Mouse (Mus musculus) olfactory bulb, adult 2 months (tissue): Measurements from ENCODE around the gene Atp2a2. TPM values are rescaled to one million over a fixed set of nuclear protein-coding genes. Genes with fewer than 3 reads are reported as not detected.
"Not testable (repeated sequence)": the region's sequence is repeated elsewhere in the genome, so short reads cannot be mapped to it uniquely, and the experiment has no call there.

Experiments used
- H3K27ac ChIP-seq: fragments of 200-500 bp; 2 replicates; pipeline ENCODE4 v1.5.1; 2012; ENCODE audit warnings: low read depth, low read length; ENCODE audit not compliant: insufficient read depth
- H3K4me1 ChIP-seq: fragments of 200-500 bp; 2 replicates; pipeline ENCODE4 v1.6.1; 2012; ENCODE audit warnings: low read length; ENCODE audit not compliant: control insufficient read depth, insufficient read depth
- H3K4me3 ChIP-seq: fragments of 200-500 bp; 2 replicates; pipeline ENCODE4 v1.5.1; 2012; ENCODE audit warnings: mild to moderate bottlenecking, low read depth, low read length, moderate library complexity; ENCODE audit not compliant: insufficient read depth
- CTCF ChIP-seq: fragments of 200-500 bp; IDR thresholded peaks from 2 replicates; pipeline ENCODE4 v1.5.1; 2012; ENCODE audit warnings: low read depth, mild to moderate bottlenecking, low read length, moderate library complexity; ENCODE audit not compliant: insufficient read depth
- POLR2A ChIP-seq: fragments of 200-500 bp; IDR thresholded peaks from 2 replicates; pipeline ENCODE4 v1.6.1; 2012; ENCODE audit warnings: mild to moderate bottlenecking, low read depth, low read length, moderate library complexity; ENCODE audit not compliant: insufficient read depth
- WGBS: fragments of 180-500 bp; shearing (Covaris S2); methylation state at CpG from one replicate; pipeline ENCODE4 v1.1.7; 2018; 5-methylcytosine and 5-hydroxymethylcytosine counted together
- polyA plus RNA-seq: library from polyadenylated mRNA; stranded (reverse); fragments of >200 nt; gene quantifications from 2 replicates; pipeline ENCODE4 v1.2.4, GENCODE M21; 2012; ENCODE audit warnings: low replicate concordance; ENCODE audit not compliant: missing spikeins, insufficient read depth, insufficient read length

Atp2a2 gene
- polyA plus RNA-seq, 1 experiment = 352 TPM

GRCm38 (mm10) chr5:122487825-122488224, 14.2 kb downstream of the Atp2a2 start:
- no peak overlapping the region for H3K27ac ChIP-seq
- 51% methylated on average over 6 of the region's 6 CpGs for WGBS
- no peak overlapping the region for H3K4me3 ChIP-seq
- no peaks in the 10 kb centered on the region for H3K4me1 ChIP-seq
- no peak for TF ChIP-seq CTCF
- no peak for TF ChIP-seq POLR2A

GRCm38 (mm10) chr5:122486243-122486642, 15.8 kb downstream of the Atp2a2 start:
- H3K27ac ChIP-seq, H3K4me1 ChIP-seq, H3K4me3 ChIP-seq: not testable (repeated sequence)
- 79% methylated on average over 5 of the region's 5 CpGs for WGBS

- H3K27ac ChIP-seq = no peak overlapping the region
- WGBS = 80% methylated on average over 6 of the region's 6 CpGs
Observed at GRCm38 (mm10) chr5:122482733-122483391, 19.2 kb downstream of the Atp2a2 start.

GRCm38 (mm10) chr5:122481844-122482243, 20.2 kb downstream of the Atp2a2 start:
- TF ChIP-seq POLR2A (no peak), CTCF (no peak)
- WGBS = 35% methylated on average over 5 of the region's 5 CpGs
- Histone ChIP-seq H3K27ac (no peak overlapping the region), H3K4me3 (no peak overlapping the region), H3K4me1 (no peaks in the 10 kb centered on the region)

More at GRCm38 (mm10) chr5:122482733-122483391, 19.2 kb downstream of the Atp2a2 start:
- TF ChIP-seq CTCF = no peak
- no peak for TF ChIP-seq POLR2A
- Histone ChIP-seq H3K4me1 (no peaks in the 10 kb centered on the region), H3K4me3 (no peak overlapping the region)

- Histone ChIP-seq H3K4me3 (no peak overlapping the region), H3K4me1 (no peaks in the 10 kb centered on the region), H3K27ac (no peak overlapping the region)
- 46% methylated on average over 2 of the region's 2 CpGs for WGBS
- TF ChIP-seq CTCF (no peak), POLR2A (no peak)
Observed at GRCm38 (mm10) chr5:122479131-122479530, 22.9 kb downstream of the Atp2a2 start.

- TF ChIP-seq CTCF (no peak), POLR2A (no peak)
- peaks cover 3% of the 10 kb centered on the region; the same call in 1 of the 2 replicates for H3K4me1 ChIP-seq
- H3K4me3 ChIP-seq = no peak overlapping the region
- no peak overlapping the region for H3K27ac ChIP-seq
- 87% methylated on average over 3 of the region's 3 CpGs for WGBS
Observed at GRCm38 (mm10) chr5:122477492-122477891, 24.5 kb downstream of the Atp2a2 start.

GRCm38 (mm10) chr5:122476078-122476477, 25.9 kb downstream of the Atp2a2 start:
- no peak overlapping the region for H3K4me3 ChIP-seq
- 69% methylated on average over 3 of the region's 3 CpGs for WGBS
- peaks cover 3% of the 10 kb centered on the region; the same call in 1 of the 2 replicates for H3K4me1 ChIP-seq
- no peak overlapping the region for H3K27ac ChIP-seq
- TF ChIP-seq POLR2A = no peak
- no peak for TF ChIP-seq CTCF

- Histone ChIP-seq H3K4me1 (peaks cover 3% of the 10 kb centered on the region; the same call in 1 of the 2 replicates), H3K4me3 (no peak overlapping the region), H3K27ac (no peak overlapping the region)
- TF ChIP-seq POLR2A (no peak), CTCF (no peak)
- WGBS = 75% methylated on average over 4 of the region's 4 CpGs
Observed at GRCm38 (mm10) chr5:122474643-122475363, 27.2 kb downstream of the Atp2a2 start.

- WGBS = 58% methylated on average over 5 of the region's 5 CpGs
- no peak for TF ChIP-seq CTCF
- TF ChIP-seq POLR2A = no peak
Observed at GRCm38 (mm10) chr5:122471658-122472057, 30.4 kb downstream of the Atp2a2 start.

GRCm38 (mm10) chr5:122461431-122461830, 40.6 kb downstream of the Atp2a2 start:
- H3K4me3 ChIP-seq = no peak overlapping the region

More at GRCm38 (mm10) chr5:122471658-122472057, 30.4 kb downstream of the Atp2a2 start:
- Histone ChIP-seq H3K27ac (0 out of 2 replicates have a peak overlapping the region, but pooled peaks have one; percentile 64), H3K4me1 (peaks cover 9% of the 10 kb centered on the region; the same call in 1 of the 2 replicates), H3K4me3 (no peak overlapping the region)

More at GRCm38 (mm10) chr5:122461431-122461830, 40.6 kb downstream of the Atp2a2 start:
- Histone ChIP-seq H3K27ac (no peak overlapping the region), H3K4me1 (no peaks in the 10 kb centered on the region)
- 88% methylated on average over 9 of the region's 9 CpGs for whole genome bisulfite sequencing
- TF ChIP-seq CTCF = no peak
- TF ChIP-seq POLR2A = no peak
